Mouse (Mus musculus): Measurements from ENCODE around the gene Cd151.

DNA sequence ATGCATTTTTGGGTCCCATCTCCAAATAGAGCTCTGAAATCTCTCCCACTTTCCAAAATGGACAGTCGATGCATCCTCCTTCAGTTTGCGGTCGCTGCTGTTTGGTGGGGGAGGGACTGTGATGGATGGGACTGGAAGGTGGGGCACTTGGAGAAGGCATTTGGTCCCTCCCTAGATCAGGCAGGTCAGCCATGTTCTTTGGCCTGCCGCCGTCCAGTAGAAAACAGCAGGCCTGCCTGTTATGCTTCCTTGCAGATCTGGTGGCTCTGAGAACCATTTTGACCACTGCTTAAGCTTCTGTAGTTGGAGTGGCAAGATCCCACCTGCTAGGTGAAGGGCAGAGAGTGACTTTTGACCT, 951 bp downstream of the Cd151 start:
- TF ChIP-seq POLR2A (IDR thresholded peaks at IDR 0.05; ENCODE audit: insufficient read depth, low read length), result no peak
- TF ChIP-seq CTCF (IDR thresholded peaks at IDR 0.05; ENCODE audit: low read depth, low read length), result no peak
